Mouse (Mus musculus): ENCODE measurements around the gene Tmem132d.
"Not testable (repeated sequence)": the region's sequence is repeated elsewhere in the genome, so short reads cannot be mapped to it uniquely, and the experiment has no call there.

Tmem132d gene

GRCm38 (mm10) chr5:127806850-127807249, 626.0 kb downstream of the Tmem132d start:
- DNase-seq (ENCODE audit: low read depth, low spot score), result no peak

GRCm38 (mm10) chr5:127800907-127801306, 632.0 kb downstream of the Tmem132d start:
- DNase-seq (ENCODE audit: low read depth, low spot score), result no peak

- DNase-seq (ENCODE audit: low read depth, low spot score), result no peak
Measured at GRCm38 (mm10) chr5:127781221-127781620, 651.7 kb downstream of the Tmem132d start.

- no peak for DNase-seq (ENCODE audit: low read depth, low spot score)
Measured at GRCm38 (mm10) chr5:127775749-127776148, 657.1 kb downstream of the Tmem132d start.

- DNase-seq (ENCODE audit: low read depth, low spot score), result no peak
Measured at GRCm38 (mm10) chr5:127758576-127758975, 674.3 kb downstream of the Tmem132d start.

GRCm38 (mm10) chr5:127756671-127757423, 676.0 kb downstream of the Tmem132d start:
- DNase-seq (ENCODE audit: low read depth, low spot score), result no peak

- no peak for DNase-seq (ENCODE audit: low read depth, low spot score)
Measured at GRCm38 (mm10) chr5:127756011-127756410, 676.9 kb downstream of the Tmem132d start.

GRCm38 (mm10) chr5:127755594-127755993, 677.3 kb downstream of the Tmem132d start:
- DNase-seq (ENCODE audit: low read depth, low spot score), result no peak

GRCm38 (mm10) chr5:127751262-127751975, 681.5 kb downstream of the Tmem132d start:
- no peak for DNase-seq (ENCODE audit: low read depth, low spot score)

- DNase-seq (ENCODE audit: low read depth, low spot score), result not testable (repeated sequence)
Measured at GRCm38 (mm10) chr5:127749540-127749939, 683.3 kb downstream of the Tmem132d start.

GRCm38 (mm10) chr5:127741331-127741730, 691.5 kb downstream of the Tmem132d start:
- no peak for DNase-seq (ENCODE audit: low read depth, low spot score)

All from CD4-positive, CD25-positive, alpha-beta regulatory T cell, adult 2 months (primary cell).